Mouse (Mus musculus): ENCODE measurements at regions not wholly inside any gene's neighbourhood (a gene's known extent, or its start where the extent isn't known, plus 50 kb on each side); places are given as distances from the start of the nearest gene placed in this dataset.

- Histone ChIP-seq H3K9ac (no peak overlapping the region), H3K9me3 (no peaks in the 10 kb centered on the region), H3K4me2 (no peak overlapping the region), H3K4me1 (no peaks in the 10 kb centered on the region), H3K36me3 (replicated peaks) (no peaks in the 10 kb centered on the region), H3K4me3 (no peak overlapping the region), H3K27ac (no peak overlapping the region), H3K27me3 (replicated peaks) (no peaks in the 10 kb centered on the region)
- 53% methylated on average over 4 of the region's 4 CpGs for WGBS
- no peak for ATAC-seq (replicated peaks)
These were observed 446.9 kb upstream of the Cwc22 start for GRCm38 (mm10) chr2:78393090-78393489.

- no peak for ATAC-seq (replicated peaks)
- 16% methylated on average over 2 of the region's 2 CpGs for WGBS
These were observed 446.2 kb upstream of the Cwc22 start for GRCm38 (mm10) chr2:78392425-78392824.

GRCm38 (mm10) chr2:78388001-78388400, 441.8 kb upstream of the Cwc22 start:
- Histone ChIP-seq H3K36me3 (replicated peaks) (no peaks in the 10 kb centered on the region), H3K4me2 (no peak overlapping the region), H3K27me3 (replicated peaks) (no peaks in the 10 kb centered on the region), H3K27ac (no peak overlapping the region), H3K4me3 (no peak overlapping the region), H3K4me1 (no peaks in the 10 kb centered on the region), H3K9ac (no peak overlapping the region), H3K9me3 (no peaks in the 10 kb centered on the region)
- WGBS = 75% methylated on average over 4 of the region's 4 CpGs
- no peak for ATAC-seq (replicated peaks)

More at GRCm38 (mm10) chr2:78392425-78392824, 446.2 kb upstream of the Cwc22 start:
- no peak overlapping the region for H3K4me3 ChIP-seq
- no peaks in the 10 kb centered on the region for H3K9me3 ChIP-seq
- H3K27me3 ChIP-seq (replicated peaks) = no peaks in the 10 kb centered on the region
- H3K4me2 ChIP-seq = no peak overlapping the region
- H3K36me3 ChIP-seq (replicated peaks) = no peaks in the 10 kb centered on the region
- no peak overlapping the region for H3K9ac ChIP-seq
- no peak overlapping the region for H3K27ac ChIP-seq
- H3K4me1 ChIP-seq = no peaks in the 10 kb centered on the region

- H3K36me3 ChIP-seq (replicated peaks) = no peaks in the 10 kb centered on the region
- H3K27me3 ChIP-seq (replicated peaks) = no peaks in the 10 kb centered on the region
- H3K4me3 ChIP-seq = no peak overlapping the region
- no peaks in the 10 kb centered on the region for H3K4me1 ChIP-seq
- no peak overlapping the region for H3K9ac ChIP-seq
- no peak for ATAC-seq (replicated peaks)
- H3K27ac ChIP-seq = no peak overlapping the region
- H3K4me2 ChIP-seq = no peak overlapping the region
- no peaks in the 10 kb centered on the region for H3K9me3 ChIP-seq
These were observed 435.1 kb upstream of the Cwc22 start for GRCm38 (mm10) chr2:78381234-78381633.

- no peak overlapping the region for H3K9ac ChIP-seq
- H3K9me3 ChIP-seq = no peaks in the 10 kb centered on the region
- H3K4me1 ChIP-seq = no peaks in the 10 kb centered on the region
- 73% methylated on average over 5 of the region's 5 CpGs for WGBS
- H3K27me3 ChIP-seq (replicated peaks) = no peaks in the 10 kb centered on the region
- H3K4me3 ChIP-seq = no peak overlapping the region
- no peak overlapping the region for H3K4me2 ChIP-seq
- no peak for ATAC-seq (replicated peaks)
- H3K36me3 ChIP-seq (replicated peaks) = no peaks in the 10 kb centered on the region
- no peak overlapping the region for H3K27ac ChIP-seq
These were observed 385.7 kb upstream of the Cwc22 start for GRCm38 (mm10) chr2:78331736-78332475.

- no peak for ATAC-seq (replicated peaks)
- WGBS = 89% methylated on average over 2 of the region's 2 CpGs
- Histone ChIP-seq H3K36me3 (replicated peaks) (no peaks in the 10 kb centered on the region), H3K27ac (no peak overlapping the region), H3K9ac (no peak overlapping the region), H3K4me2 (no peak overlapping the region), H3K4me3 (no peak overlapping the region), H3K4me1 (no peaks in the 10 kb centered on the region), H3K27me3 (replicated peaks) (no peaks in the 10 kb centered on the region), H3K9me3 (no peaks in the 10 kb centered on the region)
These were observed 379.9 kb upstream of the Cwc22 start for GRCm38 (mm10) chr2:78326091-78326490.

GRCm38 (mm10) chr2:78322216-78322965, 376.2 kb upstream of the Cwc22 start:
- H3K9me3 ChIP-seq = no peaks in the 10 kb centered on the region

GRCm38 (mm10) chr2:78311766-78312491, 365.8 kb upstream of the Cwc22 start:
- Histone ChIP-seq H3K27me3 (replicated peaks) (no peaks in the 10 kb centered on the region), H3K36me3 (replicated peaks) (no peaks in the 10 kb centered on the region), H3K9ac (no peak overlapping the region), H3K4me2 (no peak overlapping the region), H3K4me1 (no peaks in the 10 kb centered on the region; the same call in 1 of the 2 replicates), H3K27ac (no peak overlapping the region), H3K4me3 (no peak overlapping the region), H3K9me3 (no peaks in the 10 kb centered on the region)
- WGBS = 58% methylated on average over 13 of the region's 13 CpGs
- no peak; the same call in 1 of the 2 replicates for ATAC-seq (replicated peaks)

More at GRCm38 (mm10) chr2:78322216-78322965, 376.2 kb upstream of the Cwc22 start:
- no peak for ATAC-seq (replicated peaks)
- no peak overlapping the region for H3K9ac ChIP-seq
- H3K36me3 ChIP-seq (replicated peaks) = no peaks in the 10 kb centered on the region
- WGBS = 55% methylated on average over 3 of the region's 3 CpGs
- no peaks in the 10 kb centered on the region for H3K27me3 ChIP-seq (replicated peaks)
- no peak overlapping the region for H3K4me2 ChIP-seq
- no peak overlapping the region for H3K4me3 ChIP-seq
- H3K4me1 ChIP-seq = no peaks in the 10 kb centered on the region
- no peak overlapping the region for H3K27ac ChIP-seq

- Histone ChIP-seq H3K4me2 (no peak overlapping the region), H3K4me1 (no peaks in the 10 kb centered on the region; the same call in 1 of the 2 replicates), H3K27ac (no peak overlapping the region), H3K4me3 (no peak overlapping the region), H3K27me3 (replicated peaks) (no peaks in the 10 kb centered on the region), H3K9me3 (no peaks in the 10 kb centered on the region), H3K36me3 (replicated peaks) (no peaks in the 10 kb centered on the region), H3K9ac (no peak overlapping the region)
- WGBS = 59% methylated on average over 2 of the region's 2 CpGs
- no peak for ATAC-seq (replicated peaks)
These were observed 363.2 kb upstream of the Cwc22 start for GRCm38 (mm10) chr2:78309361-78309760.

- H3K27ac ChIP-seq = no peak overlapping the region
- no peaks in the 10 kb centered on the region for H3K27me3 ChIP-seq (replicated peaks)
- 60% methylated on average over 4 of the region's 4 CpGs for WGBS
- no peak overlapping the region for H3K9ac ChIP-seq
- ATAC-seq (replicated peaks) = 0 out of 2 replicates have a peak, but pooled peaks have one; percentile 62
- H3K4me3 ChIP-seq = no peak overlapping the region
- H3K36me3 ChIP-seq (replicated peaks) = no peaks in the 10 kb centered on the region
- H3K4me1 ChIP-seq = no peaks in the 10 kb centered on the region; the same call in 1 of the 2 replicates
- no peak overlapping the region for H3K4me2 ChIP-seq
- no peaks in the 10 kb centered on the region for H3K9me3 ChIP-seq
These were observed 360.7 kb upstream of the Cwc22 start for GRCm38 (mm10) chr2:78306897-78307296.

GRCm38 (mm10) chr2:78291665-78292064, 345.5 kb upstream of the Cwc22 start:
- Histone ChIP-seq H3K9me3 (no peaks in the 10 kb centered on the region), H3K9ac (no peak overlapping the region), H3K4me2 (no peak overlapping the region), H3K36me3 (replicated peaks) (no peaks in the 10 kb centered on the region), H3K27me3 (replicated peaks) (no peaks in the 10 kb centered on the region), H3K4me3 (no peak overlapping the region), H3K27ac (no peak overlapping the region), H3K4me1 (no peaks in the 10 kb centered on the region)
- WGBS = 29% methylated on average over 1 of the region's 1 CpGs
- no peak for ATAC-seq (replicated peaks)

GRCm38 (mm10) chr2:78284806-78285205, 338.6 kb upstream of the Cwc22 start:
- no peak overlapping the region for H3K4me2 ChIP-seq
- H3K4me3 ChIP-seq = no peak overlapping the region
- peak overlapping the region; percentile 53; the same call in 1 of the 2 replicates for H3K27ac ChIP-seq
- H3K36me3 ChIP-seq (replicated peaks) = no peaks in the 10 kb centered on the region
- H3K9ac ChIP-seq = no peak overlapping the region
- ATAC-seq (replicated peaks) = 0 out of 2 replicates have a peak, but pooled peaks have one; percentile 58
- H3K4me1 ChIP-seq = peaks cover 9% of the 10 kb centered on the region; the same call in 1 of the 2 replicates
- H3K27me3 ChIP-seq (replicated peaks) = no peaks in the 10 kb centered on the region
- no peaks in the 10 kb centered on the region for H3K9me3 ChIP-seq

Measured in midbrain, embryonic 15.5 days (tissue).